Mouse (Mus musculus) ovary, postnatal 14 days (tissue): ENCODE data around the gene Grid1.

Experiments
- DNase-seq: peaks from one replicate; pipeline ENCODE4 v3.0.0; 2022; ENCODE audit warnings: low spot score

Grid1 gene

GRCm38 (mm10) chr14:35115913-35116312 is 296.0 kb downstream of the Grid1 start:
- no peak for DNase-seq

GRCm38 (mm10) chr14:35120089-35120488 is 300.2 kb downstream of the Grid1 start:
- DNase-seq: no peak

- DNase-seq: no peak
Measured at GRCm38 (mm10) chr14:35120905-35121304, 301.0 kb downstream of the Grid1 start.

- no peak for DNase-seq
Measured at GRCm38 (mm10) chr14:35122111-35122510, 302.2 kb downstream of the Grid1 start.

- DNase-seq: no peak
Measured at GRCm38 (mm10) chr14:35123260-35123875, 303.5 kb downstream of the Grid1 start.

GRCm38 (mm10) chr14:35127616-35128015 is 307.7 kb downstream of the Grid1 start:
- DNase-seq: no peak

GRCm38 (mm10) chr14:35135056-35135455 is 315.1 kb downstream of the Grid1 start:
- DNase-seq: no peak

GRCm38 (mm10) chr14:35138069-35138468 is 318.2 kb downstream of the Grid1 start:
- DNase-seq: no peak

GRCm38 (mm10) chr14:35139824-35140223 is 319.9 kb downstream of the Grid1 start:
- no peak for DNase-seq

GRCm38 (mm10) chr14:35152450-35152849 is 332.5 kb downstream of the Grid1 start:
- DNase-seq: no peak

GRCm38 (mm10) chr14:35153701-35154277 is 333.9 kb downstream of the Grid1 start:
- no peak for DNase-seq

GRCm38 (mm10) chr14:35154364-35154763 is 334.5 kb downstream of the Grid1 start:
- DNase-seq: no peak

- DNase-seq: no peak
Measured at GRCm38 (mm10) chr14:35157069-35157655, 337.3 kb downstream of the Grid1 start.

- DNase-seq: no peak
Measured at GRCm38 (mm10) chr14:35159296-35159695, 339.4 kb downstream of the Grid1 start.

GRCm38 (mm10) chr14:35167451-35167850 is 347.5 kb downstream of the Grid1 start:
- no peak for DNase-seq

- no peak for DNase-seq
Measured at GRCm38 (mm10) chr14:35173861-35174260, 354.0 kb downstream of the Grid1 start.

- no peak for DNase-seq
Measured at GRCm38 (mm10) chr14:35176021-35176420, 356.1 kb downstream of the Grid1 start.

- DNase-seq: no peak
Measured at GRCm38 (mm10) chr14:35179076-35179475, 359.2 kb downstream of the Grid1 start.

- no peak for DNase-seq
Measured at GRCm38 (mm10) chr14:35185399-35185798, 365.5 kb downstream of the Grid1 start.

GRCm38 (mm10) chr14:35192256-35192655 is 372.3 kb downstream of the Grid1 start:
- DNase-seq: no peak

- no peak for DNase-seq
Measured at GRCm38 (mm10) chr14:35197371-35197770, 377.5 kb downstream of the Grid1 start.

GRCm38 (mm10) chr14:35198447-35198846 is 378.5 kb downstream of the Grid1 start:
- no peak for DNase-seq

- no peak for DNase-seq
Measured at GRCm38 (mm10) chr14:35198899-35199298, 379.0 kb downstream of the Grid1 start.

GRCm38 (mm10) chr14:35209444-35209843 is 389.5 kb downstream of the Grid1 start:
- DNase-seq: no peak
